Mouse (Mus musculus): ENCODE measurements at regions not wholly inside any gene's neighbourhood (a gene's known extent, or its start where the extent isn't known, plus 50 kb on each side); places are given as distances from the start of the nearest gene placed in this dataset.

DNA sequence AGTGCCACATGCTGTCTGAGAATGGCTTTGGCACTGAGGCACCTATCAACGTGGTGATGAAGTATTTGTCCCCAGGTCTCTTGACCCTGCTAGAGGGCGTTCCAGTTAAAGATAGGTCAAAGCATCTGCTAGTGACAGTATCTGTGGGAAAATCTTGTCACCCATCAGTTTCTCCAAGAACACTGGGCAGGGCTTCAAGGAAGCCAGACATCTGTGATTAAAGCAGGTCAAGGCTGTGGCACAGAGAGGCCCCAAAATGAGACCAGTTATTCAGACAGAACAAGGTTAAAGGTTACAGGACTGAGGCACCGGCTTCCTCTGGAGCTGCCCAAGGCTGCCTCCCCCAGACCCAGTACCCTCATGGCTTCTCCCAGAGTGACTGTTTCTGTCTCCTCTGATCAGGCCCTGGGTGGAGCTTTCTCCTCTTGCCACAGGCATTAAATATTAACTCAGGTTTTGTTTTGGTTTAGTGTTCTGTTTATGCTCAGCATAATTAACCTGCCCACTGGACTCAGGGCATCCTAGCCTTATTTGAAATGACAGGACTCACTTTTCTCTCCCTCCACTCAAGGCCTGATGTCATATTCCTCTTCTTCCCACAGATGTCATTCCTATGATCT lies 128.6 kb downstream of the Tmem17 start:
- 75% methylated on average over 3 of the region's 3 CpGs for WGBS
- Histone ChIP-seq H3K4me1 (ENCODE audit: control insufficient read depth, insufficient read depth, insufficient read length) (no peaks in the 10 kb centered on the region), H3K4me3 (ENCODE audit: extremely low read depth, insufficient read depth, insufficient read length) (no peak overlapping the region), H3K27me3 (ENCODE audit: control insufficient read depth, insufficient read depth, low read length) (no peaks in the 10 kb centered on the region), H3K36me3 (ENCODE audit: control insufficient read depth, insufficient read depth, low read length) (no peaks in the 10 kb centered on the region), H3K27ac (ENCODE audit: insufficient read depth, low read length) (no peak overlapping the region)
- TF ChIP-seq POLR2A (IDR thresholded peaks at IDR 0.05; ENCODE audit: low read depth, low read length) (no peak), CTCF (IDR thresholded peaks at IDR 0.05; ENCODE audit: extremely low read depth, insufficient read depth, insufficient read length, insufficient replicate concordance) (no peak)
- DNase-seq (ENCODE audit: low read depth in 1 of 2, low spot score in 2 of 2), result no peak

DNA sequence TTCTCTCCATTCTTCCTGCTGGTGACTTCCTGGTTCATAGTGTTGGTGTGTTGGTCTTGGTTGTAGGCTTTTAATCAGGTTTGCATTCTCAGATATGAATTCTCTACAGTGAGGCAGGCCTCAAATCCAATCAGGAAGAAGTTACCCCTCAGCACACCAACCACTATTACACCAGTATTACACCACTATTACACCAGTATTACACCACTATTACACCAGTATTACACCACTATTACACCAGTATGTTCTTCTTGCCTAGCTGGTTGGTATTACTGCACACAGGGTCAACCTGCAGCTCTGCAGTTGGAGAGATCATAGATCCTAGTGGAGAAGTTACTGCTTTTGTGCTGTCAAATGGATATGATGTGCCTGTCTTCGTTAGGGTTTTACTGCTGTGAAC lies 129.6 kb downstream of the Tmem17 start:
- 86% methylated on average over 1 of the region's 1 CpGs for WGBS
- Histone ChIP-seq H3K4me3 (ENCODE audit: extremely low read depth, insufficient read depth, insufficient read length) (no peak overlapping the region), H3K36me3 (ENCODE audit: control insufficient read depth, insufficient read depth, low read length) (no peaks in the 10 kb centered on the region), H3K27ac (ENCODE audit: insufficient read depth, low read length) (no peak overlapping the region), H3K4me1 (ENCODE audit: control insufficient read depth, insufficient read depth, insufficient read length) (no peaks in the 10 kb centered on the region), H3K27me3 (ENCODE audit: control insufficient read depth, insufficient read depth, low read length) (no peaks in the 10 kb centered on the region)
- DNase-seq (ENCODE audit: low read depth in 1 of 2, low spot score in 2 of 2), result no peak
- TF ChIP-seq POLR2A (IDR thresholded peaks at IDR 0.05; ENCODE audit: low read depth, low read length) (no peak), CTCF (IDR thresholded peaks at IDR 0.05; ENCODE audit: extremely low read depth, insufficient read depth, insufficient read length, insufficient replicate concordance) (no peak)

DNA sequence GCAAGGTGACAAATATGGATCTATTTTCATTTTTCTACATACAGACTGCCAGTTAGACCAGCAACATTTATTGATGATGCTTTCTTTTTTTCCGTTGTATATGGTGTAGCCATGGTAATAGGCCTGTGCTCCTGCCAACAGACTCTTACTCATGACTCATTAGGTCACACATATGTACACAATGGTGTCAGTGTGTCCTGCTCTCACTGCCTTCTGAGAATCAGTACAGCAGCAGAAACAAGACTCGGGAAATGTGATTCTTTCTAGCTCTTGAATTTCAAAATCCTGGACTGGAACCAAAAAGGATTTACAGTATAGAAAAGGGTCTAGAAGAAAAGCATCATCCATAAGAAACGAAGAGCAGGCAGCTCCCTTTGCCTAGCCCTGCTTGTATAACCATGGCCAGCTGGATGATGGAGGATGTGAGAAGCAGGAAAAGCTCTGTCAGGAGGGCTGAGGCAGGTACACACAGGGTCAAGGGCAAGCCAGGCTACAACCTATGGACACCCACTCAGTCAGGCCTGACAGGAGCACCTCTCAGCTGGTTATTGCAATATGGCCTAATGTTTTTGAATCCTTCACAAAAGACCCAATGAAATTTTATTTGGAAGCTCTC lies 132.2 kb downstream of the Tmem17 start:
- 87% methylated on average over 3 of the region's 3 CpGs for WGBS
- no peaks in the 10 kb centered on the region for H3K4me1 ChIP-seq (ENCODE audit: control insufficient read depth, insufficient read depth, insufficient read length)
- no peaks in the 10 kb centered on the region for H3K27me3 ChIP-seq (ENCODE audit: control insufficient read depth, insufficient read depth, low read length)
- no peaks in the 10 kb centered on the region for H3K36me3 ChIP-seq (ENCODE audit: control insufficient read depth, insufficient read depth, low read length)
- no peak for DNase-seq (ENCODE audit: low read depth in 1 of 2, low spot score in 2 of 2)
- H3K4me3 ChIP-seq (ENCODE audit: extremely low read depth, insufficient read depth, insufficient read length), result no peak overlapping the region
- TF ChIP-seq CTCF (IDR thresholded peaks at IDR 0.05; ENCODE audit: extremely low read depth, insufficient read depth, insufficient read length, insufficient replicate concordance) (no peak), POLR2A (IDR thresholded peaks at IDR 0.05; ENCODE audit: low read depth, low read length) (no peak)
- no peak overlapping the region for H3K27ac ChIP-seq (ENCODE audit: insufficient read depth, low read length)

DNA sequence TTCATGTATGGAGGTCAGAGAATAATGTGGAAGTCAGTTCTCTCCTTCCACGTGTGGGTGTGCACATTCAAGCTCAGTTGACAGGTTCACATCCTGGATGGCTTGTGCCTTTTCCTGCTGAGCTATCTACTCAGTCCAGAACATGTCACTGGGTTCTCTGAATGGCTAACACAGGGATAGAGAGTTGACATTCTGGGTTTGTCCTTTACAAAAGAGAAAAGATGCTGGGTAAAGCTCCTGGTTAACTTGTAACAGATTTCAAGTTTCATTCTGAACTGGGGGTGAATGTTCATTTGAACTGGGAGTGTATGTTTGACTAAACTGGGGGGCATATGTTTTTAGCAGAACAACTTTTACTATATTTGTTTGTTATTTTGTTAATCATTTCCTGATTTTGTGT lies 133.0 kb downstream of the Tmem17 start:
- no peak for DNase-seq (ENCODE audit: low read depth in 1 of 2, low spot score in 2 of 2)
- H3K27me3 ChIP-seq (ENCODE audit: control insufficient read depth, insufficient read depth, low read length), result no peaks in the 10 kb centered on the region
- no peaks in the 10 kb centered on the region for H3K4me1 ChIP-seq (ENCODE audit: control insufficient read depth, insufficient read depth, insufficient read length)
- TF ChIP-seq POLR2A (IDR thresholded peaks at IDR 0.05; ENCODE audit: low read depth, low read length), result no peak
- no peak for TF ChIP-seq CTCF (IDR thresholded peaks at IDR 0.05; ENCODE audit: extremely low read depth, insufficient read depth, insufficient read length, insufficient replicate concordance)
- no peaks in the 10 kb centered on the region for H3K36me3 ChIP-seq (ENCODE audit: control insufficient read depth, insufficient read depth, low read length)
- WGBS, result 28% methylated on average over 1 of the region's 1 CpGs
- H3K4me3 ChIP-seq (ENCODE audit: extremely low read depth, insufficient read depth, insufficient read length), result no peak overlapping the region
- no peak overlapping the region for H3K27ac ChIP-seq (ENCODE audit: insufficient read depth, low read length)

DNA sequence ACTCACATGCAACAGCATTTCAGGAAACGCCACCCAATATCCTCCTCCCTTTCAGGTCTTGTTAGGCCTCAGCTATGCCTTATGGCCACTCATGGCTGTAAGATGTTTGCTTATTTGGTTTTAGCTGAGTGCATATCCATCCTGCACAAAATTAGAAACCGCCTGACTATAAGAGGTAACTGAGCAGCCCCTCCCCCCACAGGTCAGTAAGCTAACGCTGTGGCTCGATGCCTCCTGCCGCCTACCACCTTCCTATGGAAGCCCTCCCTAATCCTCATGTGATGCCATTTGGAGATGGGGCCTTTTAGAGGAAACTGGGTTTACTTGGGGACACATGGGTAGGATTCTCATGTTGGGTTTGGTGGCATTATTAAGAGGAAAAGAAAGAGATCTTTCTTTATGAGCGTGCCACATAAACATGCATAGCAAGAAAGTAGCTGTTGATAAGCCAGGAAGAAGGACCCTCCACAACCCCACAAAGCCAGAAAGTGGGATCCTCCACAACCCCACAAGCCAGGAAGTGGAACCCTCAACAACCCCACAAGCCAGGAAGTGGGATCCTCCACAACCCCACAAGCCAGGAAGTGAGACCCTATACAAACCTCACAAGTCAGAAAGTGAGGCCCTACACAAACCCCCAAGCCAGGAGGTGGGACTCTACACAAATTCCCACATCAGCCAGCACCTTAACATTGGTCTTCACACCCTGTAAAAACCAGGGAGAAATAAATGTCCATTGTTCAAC lies 134.5 kb downstream of the Tmem17 start:
- Histone ChIP-seq H3K27me3 (ENCODE audit: control insufficient read depth, insufficient read depth, low read length) (no peaks in the 10 kb centered on the region), H3K36me3 (ENCODE audit: control insufficient read depth, insufficient read depth, low read length) (no peaks in the 10 kb centered on the region), H3K4me1 (ENCODE audit: control insufficient read depth, insufficient read depth, insufficient read length) (no peaks in the 10 kb centered on the region), H3K27ac (ENCODE audit: insufficient read depth, low read length) (no peak overlapping the region), H3K4me3 (ENCODE audit: extremely low read depth, insufficient read depth, insufficient read length) (no peak overlapping the region)
- DNase-seq (ENCODE audit: low read depth in 1 of 2, low spot score in 2 of 2), result no peak
- TF ChIP-seq POLR2A (IDR thresholded peaks at IDR 0.05; ENCODE audit: low read depth, low read length) (no peak), CTCF (IDR thresholded peaks at IDR 0.05; ENCODE audit: extremely low read depth, insufficient read depth, insufficient read length, insufficient replicate concordance) (no peak)
- WGBS, result 72% methylated on average over 6 of the region's 6 CpGs

DNA sequence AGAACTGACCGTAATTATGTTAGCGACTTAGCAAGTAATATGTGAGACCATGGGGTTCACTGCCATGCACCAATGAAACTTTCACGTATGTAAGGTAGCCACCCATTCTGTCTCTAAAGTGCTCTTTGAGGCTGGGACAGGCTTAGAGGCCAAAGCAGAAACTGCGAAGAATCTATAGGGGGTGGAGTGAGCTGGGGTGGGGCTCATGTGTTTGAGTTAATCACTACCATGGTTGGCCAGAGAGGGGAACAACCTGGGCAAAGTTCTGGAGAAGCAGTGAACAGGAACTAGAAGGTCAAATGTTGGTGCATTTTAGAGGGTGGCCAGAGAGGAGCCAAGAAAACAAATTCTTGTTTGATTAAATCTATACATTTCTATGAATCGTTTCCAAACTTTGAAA lies 136.4 kb downstream of the Tmem17 start:
- 93% methylated on average over 5 of the region's 5 CpGs for WGBS
- no peaks in the 10 kb centered on the region; the same call in 1 of the 2 replicates for H3K4me1 ChIP-seq (ENCODE audit: control insufficient read depth, insufficient read depth, insufficient read length)
- H3K36me3 ChIP-seq (ENCODE audit: control insufficient read depth, insufficient read depth, low read length), result no peaks in the 10 kb centered on the region
- DNase-seq (ENCODE audit: low read depth in 1 of 2, low spot score in 2 of 2), result no peak
- no peak for TF ChIP-seq CTCF (IDR thresholded peaks at IDR 0.05; ENCODE audit: extremely low read depth, insufficient read depth, insufficient read length, insufficient replicate concordance)
- H3K27ac ChIP-seq (ENCODE audit: insufficient read depth, low read length), result no peak overlapping the region
- no peaks in the 10 kb centered on the region for H3K27me3 ChIP-seq (ENCODE audit: control insufficient read depth, insufficient read depth, low read length)
- H3K4me3 ChIP-seq (ENCODE audit: extremely low read depth, insufficient read depth, insufficient read length), result no peak overlapping the region

DNA sequence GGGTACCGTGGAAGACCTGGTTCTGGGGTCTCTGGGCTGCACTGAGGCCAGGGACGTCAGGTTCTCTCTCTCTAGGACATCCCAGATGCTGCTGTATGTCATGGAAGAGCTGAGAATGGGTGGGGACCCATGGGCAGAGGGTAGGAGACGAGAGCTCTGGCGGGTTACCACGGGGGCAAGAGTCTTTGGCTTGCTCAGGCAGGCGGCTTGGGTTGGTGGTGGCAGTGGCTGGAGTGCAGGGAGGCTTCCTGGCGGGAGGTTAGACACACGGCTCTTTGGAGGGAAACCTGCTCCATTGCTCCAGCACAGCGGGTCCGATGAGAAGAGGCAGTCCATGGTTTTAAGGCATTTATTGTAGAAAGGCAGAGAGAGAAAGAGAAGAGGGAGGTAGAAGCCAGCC lies 138.9 kb downstream of the Tmem17 start:
- TF ChIP-seq CTCF (IDR thresholded peaks at IDR 0.05; ENCODE audit: extremely low read depth, insufficient read depth, insufficient read length, insufficient replicate concordance) (no peak), POLR2A (IDR thresholded peaks at IDR 0.05; ENCODE audit: low read depth, low read length) (no peak)
- WGBS, result 87% methylated on average over 10 of the region's 10 CpGs

More for the DNA sequence above, 138.9 kb downstream of the Tmem17 start:
- Histone ChIP-seq H3K36me3 (ENCODE audit: control insufficient read depth, insufficient read depth, low read length) (no peaks in the 10 kb centered on the region), H3K4me1 (ENCODE audit: control insufficient read depth, insufficient read depth, insufficient read length) (no peaks in the 10 kb centered on the region; the same call in 1 of the 2 replicates), H3K27ac (ENCODE audit: insufficient read depth, low read length) (no peak overlapping the region), H3K27me3 (ENCODE audit: control insufficient read depth, insufficient read depth, low read length) (no peaks in the 10 kb centered on the region), H3K4me3 (ENCODE audit: extremely low read depth, insufficient read depth, insufficient read length) (no peak overlapping the region)
- DNase-seq (ENCODE audit: low read depth in 1 of 2, low spot score in 2 of 2), result no peak

Measured in spleen, adult 2 months (tissue).